Mouse (Mus musculus): ENCODE results near the gene N4bp2l1. TPM values are rescaled to one million over a fixed set of nuclear protein-coding genes. Genes with fewer than 3 reads are reported as not detected.
A peak's percentile ranks its signal among the peaks of the same experiment; 100 is the strongest.

Gene N4bp2l1
- polyA plus RNA-seq, 1 experiment from 2014 or later, result 3.4 TPM

- ATAC-seq (ENCODE audit: insufficient read depth, low FRiP score, low TSS enrichment) (peak; percentile 73), DNase-seq (ENCODE audit: low spot score) (peak; percentile 56)
- H3K4me1 ChIP-seq (ENCODE audit: control insufficient read depth, insufficient read depth, low read length), result peaks cover 3% of the 10 kb centered on the region
- peak overlapping the region; percentile 55 for H3K9ac ChIP-seq (ENCODE audit: low read length)
- no peaks in the 10 kb centered on the region for H3K9me3 ChIP-seq (ENCODE audit: control insufficient read depth, low read length)
- no peak overlapping the region for H3K27ac ChIP-seq (ENCODE audit: low read depth, low read length)
- peak overlapping the region; percentile 74 for H3K4me3 ChIP-seq (ENCODE audit: low read depth, low read length)
- peak overlapping the region; percentile 100 for H3K4me2 ChIP-seq (ENCODE audit: low read depth)
- H3K36me3 ChIP-seq (ENCODE audit: control insufficient read depth, insufficient read depth, low read length), result no peaks in the 10 kb centered on the region
- under 1% methylated on average over 65 of the region's 102 CpGs for WGBS
- peaks cover 27% of the 10 kb centered on the region for H3K27me3 ChIP-seq (ENCODE audit: control insufficient read depth, insufficient read depth, low read length)
Observed at GRCm38 (mm10) chr5:150593756-150594648, 3.0 kb downstream of the N4bp2l1 start.

DNA sequence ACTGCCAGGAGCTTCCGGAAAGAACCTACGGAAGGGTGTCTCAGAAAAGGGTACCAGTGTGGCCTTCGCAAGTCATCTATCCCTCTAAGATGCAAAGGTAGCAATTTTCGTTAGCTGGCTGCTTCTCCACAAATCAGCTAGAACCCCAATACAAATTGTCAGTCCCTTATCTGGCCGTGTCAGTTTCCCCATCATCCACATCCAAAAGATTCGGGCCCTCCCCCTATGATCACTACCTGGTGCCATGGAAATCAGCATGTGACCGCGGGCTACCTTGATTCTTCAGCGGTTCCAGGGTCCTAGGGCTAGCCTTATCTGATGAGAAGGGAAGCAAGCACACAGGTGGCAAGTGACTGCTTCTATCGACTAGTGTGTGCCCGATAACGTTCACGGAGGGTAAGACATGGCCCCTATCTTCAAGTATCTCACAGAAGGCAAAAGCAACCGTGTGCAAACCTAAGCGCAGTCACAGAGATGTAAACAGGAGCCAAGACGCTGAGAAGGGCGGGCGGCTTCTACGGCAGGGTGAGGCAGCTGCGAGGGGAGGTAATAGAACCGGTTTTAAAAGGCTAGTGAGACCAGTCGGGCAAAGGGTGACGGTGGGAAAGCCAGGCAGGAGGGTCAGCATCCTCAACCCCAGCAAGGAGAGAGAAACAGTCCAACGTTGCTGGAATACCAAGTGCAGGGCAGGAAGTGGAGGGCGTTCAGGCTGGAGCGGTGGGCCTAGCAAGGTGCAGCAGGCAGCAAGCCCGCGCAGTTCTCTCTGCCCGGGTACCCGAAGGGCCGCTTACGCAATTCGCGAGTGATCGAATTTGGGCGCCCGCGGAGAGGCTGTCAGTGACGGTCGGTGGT, 3.9 kb downstream of the N4bp2l1 start:
- H3K4me3 ChIP-seq (ENCODE audit: low read depth, low read length), result peak overlapping the region; percentile 74
- H3K9me3 ChIP-seq (ENCODE audit: control insufficient read depth, low read length), result no peaks in the 10 kb centered on the region
- H3K9ac ChIP-seq (ENCODE audit: low read length), result peak overlapping the region; percentile 55
- H3K4me2 ChIP-seq (ENCODE audit: low read depth), result peak overlapping the region; percentile 100
- no peaks in the 10 kb centered on the region for H3K36me3 ChIP-seq (ENCODE audit: control insufficient read depth, insufficient read depth, low read length)
- ATAC-seq (ENCODE audit: insufficient read depth, low FRiP score, low TSS enrichment), result peak; percentile 25; the same call in 1 of the 2 replicates
- H3K4me1 ChIP-seq (ENCODE audit: control insufficient read depth, insufficient read depth, low read length), result peaks cover 3% of the 10 kb centered on the region
- H3K27ac ChIP-seq (ENCODE audit: low read depth, low read length), result no peak overlapping the region
- DNase-seq (ENCODE audit: low spot score), result no peak
- WGBS, result 9% methylated on average over 40 of the region's 40 CpGs
- peaks cover 27% of the 10 kb centered on the region for H3K27me3 ChIP-seq (ENCODE audit: control insufficient read depth, insufficient read depth, low read length)

DNA sequence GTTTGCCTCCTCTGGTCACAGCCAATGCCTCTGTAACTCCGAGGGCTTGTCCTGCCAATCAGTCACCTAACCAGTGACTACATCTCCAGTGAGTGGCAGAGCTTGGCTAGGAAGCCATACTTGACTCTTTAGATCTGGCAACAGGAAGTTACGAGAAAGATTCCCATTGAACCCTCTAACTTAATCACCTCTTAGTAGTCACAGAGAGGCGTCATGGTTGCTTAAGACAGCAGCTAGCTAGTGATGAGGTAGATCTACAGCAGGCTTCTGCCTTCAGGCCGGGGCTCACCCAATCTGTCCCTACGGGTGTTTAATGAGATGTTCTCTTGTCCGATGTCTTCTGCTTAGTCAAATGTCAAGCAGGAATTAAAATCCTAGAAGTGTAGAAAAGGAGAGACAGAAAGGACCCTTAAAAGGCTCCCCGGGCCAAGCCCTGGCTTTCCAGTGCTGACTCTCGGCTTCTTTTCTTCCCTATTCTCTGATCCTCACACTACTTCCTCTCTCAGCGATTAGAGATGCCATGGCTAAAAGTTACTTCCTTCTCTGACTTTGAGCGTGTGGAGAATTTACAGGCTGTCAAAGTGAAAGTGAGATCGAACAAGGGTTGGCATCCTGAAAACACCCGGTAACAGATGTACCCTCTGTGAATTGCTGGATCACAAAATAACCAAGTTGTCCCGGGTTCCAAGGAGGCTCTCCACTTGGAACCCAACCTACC, 4.6 kb downstream of the N4bp2l1 start:
- H3K4me2 ChIP-seq (ENCODE audit: low read depth), result no peak overlapping the region
- no peak overlapping the region for H3K4me3 ChIP-seq (ENCODE audit: low read depth, low read length)
- ATAC-seq (ENCODE audit: insufficient read depth, low FRiP score, low TSS enrichment), result no peak
- no peaks in the 10 kb centered on the region for H3K36me3 ChIP-seq (ENCODE audit: control insufficient read depth, insufficient read depth, low read length)
- no peak overlapping the region for H3K27ac ChIP-seq (ENCODE audit: low read depth, low read length)
- peaks cover 3% of the 10 kb centered on the region for H3K4me1 ChIP-seq (ENCODE audit: control insufficient read depth, insufficient read depth, low read length)
- H3K27me3 ChIP-seq (ENCODE audit: control insufficient read depth, insufficient read depth, low read length), result peaks cover 27% of the 10 kb centered on the region
- no peaks in the 10 kb centered on the region for H3K9me3 ChIP-seq (ENCODE audit: control insufficient read depth, low read length)
- no peak overlapping the region for H3K9ac ChIP-seq (ENCODE audit: low read length)
- 77% methylated on average over 13 of the region's 13 CpGs for WGBS
- DNase-seq (ENCODE audit: low spot score), result no peak

- DNase-seq (ENCODE audit: low spot score) (no peak), ATAC-seq (ENCODE audit: insufficient read depth, low FRiP score, low TSS enrichment) (no peak)
- peaks cover 3% of the 10 kb centered on the region for H3K4me1 ChIP-seq (ENCODE audit: control insufficient read depth, insufficient read depth, low read length)
- no peak overlapping the region for H3K4me3 ChIP-seq (ENCODE audit: low read depth, low read length)
- no peak overlapping the region for H3K9ac ChIP-seq (ENCODE audit: low read length)
- peaks cover 20% of the 10 kb centered on the region for H3K27me3 ChIP-seq (ENCODE audit: control insufficient read depth, insufficient read depth, low read length)
- H3K36me3 ChIP-seq (ENCODE audit: control insufficient read depth, insufficient read depth, low read length), result no peaks in the 10 kb centered on the region
- H3K9me3 ChIP-seq (ENCODE audit: control insufficient read depth, low read length), result no peaks in the 10 kb centered on the region
- 72% methylated on average over 2 of the region's 2 CpGs for WGBS
- no peak overlapping the region for H3K4me2 ChIP-seq (ENCODE audit: low read depth)
- no peak overlapping the region for H3K27ac ChIP-seq (ENCODE audit: low read depth, low read length)
Observed at GRCm38 (mm10) chr5:150589945-150590344, 7.0 kb downstream of the N4bp2l1 start.

GRCm38 (mm10) chr5:150584337-150584729, 12.7 kb downstream of the N4bp2l1 start:
- WGBS, result 62% methylated on average over 6 of the region's 6 CpGs
- no peaks in the 10 kb centered on the region for H3K4me1 ChIP-seq (ENCODE audit: control insufficient read depth, insufficient read depth, low read length)
- H3K27me3 ChIP-seq (ENCODE audit: control insufficient read depth, insufficient read depth, low read length), result no peaks in the 10 kb centered on the region
- no peak for ATAC-seq (ENCODE audit: insufficient read depth, low FRiP score, low TSS enrichment)
- no peaks in the 10 kb centered on the region for H3K36me3 ChIP-seq (ENCODE audit: control insufficient read depth, insufficient read depth, low read length)
- H3K9ac ChIP-seq (ENCODE audit: low read length), result no peak overlapping the region
- H3K4me2 ChIP-seq (ENCODE audit: low read depth), result no peak overlapping the region
- H3K9me3 ChIP-seq (ENCODE audit: control insufficient read depth, low read length), result no peaks in the 10 kb centered on the region
- no peak overlapping the region for H3K4me3 ChIP-seq (ENCODE audit: low read depth, low read length)
- H3K27ac ChIP-seq (ENCODE audit: low read depth, low read length), result no peak overlapping the region
- DNase-seq (ENCODE audit: low spot score), result no peak

GRCm38 (mm10) chr5:150583622-150584336, 13.2 kb downstream of the N4bp2l1 start:
- DNase-seq (ENCODE audit: low spot score) (no peak), ATAC-seq (ENCODE audit: insufficient read depth, low FRiP score, low TSS enrichment) (no peak)
- no peak overlapping the region for H3K4me2 ChIP-seq (ENCODE audit: low read depth)
- H3K4me3 ChIP-seq (ENCODE audit: low read depth, low read length), result no peak overlapping the region
- no peaks in the 10 kb centered on the region for H3K4me1 ChIP-seq (ENCODE audit: control insufficient read depth, insufficient read depth, low read length)
- H3K27ac ChIP-seq (ENCODE audit: low read depth, low read length), result no peak overlapping the region
- no peaks in the 10 kb centered on the region for H3K9me3 ChIP-seq (ENCODE audit: control insufficient read depth, low read length)
- H3K9ac ChIP-seq (ENCODE audit: low read length), result no peak overlapping the region
- no peaks in the 10 kb centered on the region for H3K27me3 ChIP-seq (ENCODE audit: control insufficient read depth, insufficient read depth, low read length)
- H3K36me3 ChIP-seq (ENCODE audit: control insufficient read depth, insufficient read depth, low read length), result no peaks in the 10 kb centered on the region
- 84% methylated on average over 5 of the region's 5 CpGs for WGBS

DNA sequence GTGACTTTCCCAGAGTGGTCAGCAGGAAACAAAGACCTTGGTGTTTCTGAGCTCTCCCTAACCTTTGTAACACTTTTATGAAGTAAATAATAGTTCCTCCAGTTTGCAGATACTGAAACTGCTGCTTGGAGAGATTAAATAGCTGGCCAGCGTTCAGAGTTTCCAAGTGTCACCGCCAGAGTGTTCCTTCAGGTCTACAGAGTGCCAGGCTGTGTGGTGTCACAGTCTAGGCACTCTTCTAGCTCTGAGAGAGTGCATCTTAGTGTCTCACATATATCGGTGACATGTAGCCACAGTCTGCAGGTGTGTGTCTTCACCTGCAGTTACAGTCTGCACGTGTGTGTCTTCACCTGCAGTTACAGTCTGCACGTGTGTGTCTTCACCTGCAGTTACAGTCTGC, 13.8 kb downstream of the N4bp2l1 start:
- ATAC-seq (ENCODE audit: insufficient read depth, low FRiP score, low TSS enrichment) (no peak), DNase-seq (ENCODE audit: low spot score) (no peak)
- Histone ChIP-seq H3K9ac (ENCODE audit: low read length) (no peak overlapping the region), H3K27me3 (ENCODE audit: control insufficient read depth, insufficient read depth, low read length) (no peaks in the 10 kb centered on the region), H3K4me3 (ENCODE audit: low read depth, low read length) (no peak overlapping the region), H3K36me3 (ENCODE audit: control insufficient read depth, insufficient read depth, low read length) (no peaks in the 10 kb centered on the region), H3K27ac (ENCODE audit: low read depth, low read length) (no peak overlapping the region), H3K9me3 (ENCODE audit: control insufficient read depth, low read length) (no peaks in the 10 kb centered on the region), H3K4me2 (ENCODE audit: low read depth) (no peak overlapping the region), H3K4me1 (ENCODE audit: control insufficient read depth, insufficient read depth, low read length) (no peaks in the 10 kb centered on the region)
- WGBS, result 85% methylated on average over 5 of the region's 5 CpGs

GRCm38 (mm10) chr5:150581180-150581579, 15.8 kb downstream of the N4bp2l1 start:
- DNase-seq (ENCODE audit: low spot score), result no peak
- WGBS, result 79% methylated on average over 6 of the region's 6 CpGs

More at GRCm38 (mm10) chr5:150581180-150581579, 15.8 kb downstream of the N4bp2l1 start:
- Histone ChIP-seq H3K36me3 (ENCODE audit: control insufficient read depth, insufficient read depth, low read length) (no peaks in the 10 kb centered on the region), H3K9me3 (ENCODE audit: control insufficient read depth, low read length) (no peaks in the 10 kb centered on the region), H3K4me3 (ENCODE audit: low read depth, low read length) (no peak overlapping the region), H3K27ac (ENCODE audit: low read depth, low read length) (no peak overlapping the region), H3K9ac (ENCODE audit: low read length) (no peak overlapping the region), H3K27me3 (ENCODE audit: control insufficient read depth, insufficient read depth, low read length) (no peaks in the 10 kb centered on the region), H3K4me2 (ENCODE audit: low read depth) (no peak overlapping the region), H3K4me1 (ENCODE audit: control insufficient read depth, insufficient read depth, low read length) (no peaks in the 10 kb centered on the region)
- no peak for ATAC-seq (ENCODE audit: insufficient read depth, low FRiP score, low TSS enrichment)
